Mouse (Mus musculus): ENCODE measurements around the gene Nmnat3. TPM values are rescaled to one million over a fixed set of nuclear protein-coding genes. Genes with fewer than 3 reads are reported as not detected.

Gene Nmnat3
- polyA plus RNA-seq, 1 experiment, result 8.6 TPM

GRCm38 (mm10) chr9:98311316-98311965, 24.2 kb downstream of the Nmnat3 start:
- no peak for DNase-seq (ENCODE audit: low spot score)

- DNase-seq (ENCODE audit: low spot score), result no peak
Observed at GRCm38 (mm10) chr9:98312622-98313374, 25.6 kb downstream of the Nmnat3 start.

- no peak for DNase-seq (ENCODE audit: low spot score)
Observed at GRCm38 (mm10) chr9:98313587-98313986, 26.4 kb downstream of the Nmnat3 start.

GRCm38 (mm10) chr9:98314059-98314650, 26.9 kb downstream of the Nmnat3 start:
- no peak for DNase-seq (ENCODE audit: low spot score)

GRCm38 (mm10) chr9:98317897-98318296, 30.7 kb downstream of the Nmnat3 start:
- DNase-seq (ENCODE audit: low spot score), result no peak

GRCm38 (mm10) chr9:98318875-98319274, 31.6 kb downstream of the Nmnat3 start:
- no peak for DNase-seq (ENCODE audit: low spot score)

- no peak for DNase-seq (ENCODE audit: low spot score)
Observed at GRCm38 (mm10) chr9:98320785-98321184, 33.5 kb downstream of the Nmnat3 start.

- DNase-seq (ENCODE audit: low spot score), result no peak
Observed at GRCm38 (mm10) chr9:98326088-98326487, 38.9 kb downstream of the Nmnat3 start.

- no peak for DNase-seq (ENCODE audit: low spot score)
Observed at GRCm38 (mm10) chr9:98328415-98329176, 41.4 kb downstream of the Nmnat3 start.

GRCm38 (mm10) chr9:98329274-98330105, 42.3 kb downstream of the Nmnat3 start:
- no peak for DNase-seq (ENCODE audit: low spot score)

- DNase-seq (ENCODE audit: low spot score), result no peak
Observed at GRCm38 (mm10) chr9:98333219-98333754, 46.1 kb downstream of the Nmnat3 start.

GRCm38 (mm10) chr9:98337881-98338769, 50.9 kb downstream of the Nmnat3 start:
- no peak for DNase-seq (ENCODE audit: low spot score)

GRCm38 (mm10) chr9:98339971-98340370, 52.7 kb downstream of the Nmnat3 start:
- no peak for DNase-seq (ENCODE audit: low spot score)

- no peak for DNase-seq (ENCODE audit: low spot score)
Observed at GRCm38 (mm10) chr9:98340427-98340826, 53.2 kb downstream of the Nmnat3 start.

GRCm38 (mm10) chr9:98345840-98346239, 58.6 kb downstream of the Nmnat3 start:
- DNase-seq (ENCODE audit: low spot score), result no peak

- DNase-seq (ENCODE audit: low spot score), result no peak
Observed at GRCm38 (mm10) chr9:98346240-98346639, 59.0 kb downstream of the Nmnat3 start.

GRCm38 (mm10) chr9:98347021-98347420, 59.8 kb downstream of the Nmnat3 start:
- DNase-seq (ENCODE audit: low spot score), result no peak

- no peak for DNase-seq (ENCODE audit: low spot score)
Observed at GRCm38 (mm10) chr9:98350318-98351144, 63.3 kb downstream of the Nmnat3 start.

- DNase-seq (ENCODE audit: low spot score), result no peak
Observed at GRCm38 (mm10) chr9:98352332-98352731, 65.1 kb downstream of the Nmnat3 start.

Data from urinary bladder, adult 2 months (tissue).